Comparison of ENCODE assay signal across 15 mouse cellular contexts in the genomic region with DNA sequence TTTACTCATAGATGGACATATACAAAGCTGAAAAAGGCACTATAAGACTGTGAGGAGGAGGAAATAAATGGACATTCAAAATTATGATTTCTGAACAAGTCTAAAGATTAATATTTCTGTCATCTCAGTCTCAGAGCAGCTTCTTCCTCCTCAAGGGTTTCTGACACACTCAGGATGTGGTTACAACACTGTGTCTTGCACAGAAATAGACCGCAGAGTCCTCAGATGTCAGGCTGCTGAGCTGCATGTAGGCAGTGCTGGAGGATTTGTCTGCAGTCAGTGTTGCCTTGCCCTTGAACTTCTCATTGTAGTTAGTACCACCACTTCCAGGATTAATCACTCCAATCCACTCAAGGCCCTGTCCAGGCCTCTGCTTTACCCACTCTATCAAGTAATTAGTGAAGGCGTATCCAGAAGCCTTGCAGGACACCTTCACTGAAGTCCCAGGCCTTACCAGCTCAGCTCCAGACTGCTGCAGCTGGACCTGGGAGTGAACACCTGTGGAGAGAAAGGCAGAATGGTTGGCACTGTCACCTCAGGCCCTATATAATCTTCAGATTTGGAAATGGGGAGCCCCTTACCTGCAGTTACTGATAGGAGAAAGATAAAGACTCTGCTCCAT.
DNase-seq lines count a peak whose midpoint lies in the region; ATAC-seq and TF ChIP-seq lines count a peak whose summit lies in the region.
"Had no signal": no experiment of that assay in that cellular context is flagged by ENCODE, and none has a peak within 500 bp of the region (broad histone marks: within the 10 kb centered on the region; RNA-seq: fewer than 3 reads in every experiment).

No protein-coding gene starts in this region.

- no peaks in the 10 kb centered on the region for H3K36me3 ChIP-seq in small intestine, adult 2 months (ENCODE audit: control insufficient read depth, insufficient read depth, low read length)
- no peaks in the 10 kb centered on the region for H3K36me3 ChIP-seq in midbrain, embryonic 10.5 days
- H3K36me3 ChIP-seq: embryonic facial prominence, embryonic 13.5 days; hindbrain, embryonic 15.5 days; midbrain, embryonic 15.5 days had no signal

- peak overlapping the region; percentile 45; the same call in 1 of the 2 replicates for H3K27ac ChIP-seq in small intestine, adult 2 months (ENCODE audit: insufficient read depth, low read depth, low read length)
- H3K27ac ChIP-seq in midbrain, embryonic 10.5 days (replicated peaks), result no peak overlapping the region
- H3K27ac ChIP-seq: embryonic facial prominence, embryonic 13.5 days; hindbrain, embryonic 15.5 days; kidney, postnatal 0 days; liver, embryonic 14.5 days; midbrain, embryonic 15.5 days had no signal

- H3K27me3 ChIP-seq in small intestine, adult 2 months (ENCODE audit: control insufficient read depth, insufficient read depth, low read length), result no peaks in the 10 kb centered on the region
- H3K27me3 ChIP-seq in midbrain, embryonic 10.5 days (ENCODE audit: low read depth, poor library complexity, severe bottlenecking), result no peaks in the 10 kb centered on the region
- H3K27me3 ChIP-seq: embryonic facial prominence, embryonic 13.5 days; hindbrain, embryonic 15.5 days; midbrain, embryonic 15.5 days had no signal

- TF ChIP-seq POLR2A in small intestine, adult 2 months (IDR thresholded peaks at IDR 0.05; ENCODE audit: low read depth, low read length), result no peak

- WGBS in small intestine, adult 2 months, result 76% methylated on average over 2 of the region's 2 CpGs
- WGBS in midbrain, embryonic 10.5 days, result 94% methylated on average over 2 of the region's 2 CpGs

- DNase-seq in monocyte, adult 2 months (ENCODE audit: low read depth in 1 of 2, low spot score in 2 of 2), result peak; percentile 4 to 9
- DNase-seq in thymus, postnatal 36 days, result peak; percentile 53 to 73
- DNase-seq in midbrain, embryonic 10.5 days (ENCODE audit: low spot score), result no peak
- DNase-seq in gastrocnemius, postnatal 25 days, result no peak
- DNase-seq in kidney, adult 8-10 months, result no peak
- DNase-seq: cerebellum, adult 11 months; right cerebral cortex, postnatal 4 days had no signal

- no peaks in the 10 kb centered on the region for H3K4me1 ChIP-seq in small intestine, adult 2 months (ENCODE audit: control insufficient read depth, insufficient read depth, insufficient read length, low read length)
- no peaks in the 10 kb centered on the region for H3K4me1 ChIP-seq in midbrain, embryonic 10.5 days
- H3K4me1 ChIP-seq: embryonic facial prominence, embryonic 13.5 days; hindbrain, embryonic 15.5 days; midbrain, embryonic 15.5 days had no signal

- no peak for ATAC-seq in monocyte, adult 5-6 weeks (replicated peaks; ENCODE audit: insufficient number of reproducible peaks, low FRiP score, low TSS enrichment, poor library complexity, severe bottlenecking)
- peak; percentile 68 for ATAC-seq in common myeloid progenitor, adult 5-6 weeks (replicated peaks; ENCODE audit: low read depth, poor library complexity, severe bottlenecking)
- ATAC-seq: midbrain, embryonic 15.5 days had no signal

- H3K4me3 ChIP-seq in small intestine, adult 2 months (ENCODE audit: low read depth, low read length), result no peak overlapping the region
- H3K4me3 ChIP-seq in midbrain, embryonic 10.5 days, result no peak overlapping the region
- H3K4me3 ChIP-seq: embryonic facial prominence, embryonic 13.5 days; hindbrain, embryonic 15.5 days; midbrain, embryonic 15.5 days had no signal

- peaks cover 38% of the 10 kb centered on the region for H3K9me3 ChIP-seq in midbrain, embryonic 10.5 days (replicated peaks)
- H3K9me3 ChIP-seq: embryonic facial prominence, embryonic 13.5 days had no signal

- TF ChIP-seq CTCF in small intestine, adult 2 months (IDR thresholded peaks at IDR 0.05; ENCODE audit: extremely low read depth, insufficient read length, insufficient replicate concordance, low read depth, low read length), result no peak

Comparison
In these comparisons a context has a peak if more than half of its experiments do, and no peak if none do; other contexts are left out.
1. DNase-seq: peak in monocyte, adult 2 months (2 of 2) and thymus, postnatal 36 days (2 of 2); none in midbrain, embryonic 10.5 days (single experiment), gastrocnemius, postnatal 25 days (single experiment) and kidney, adult 8-10 months (0 of 2).